Mouse (Mus musculus) kidney, postnatal 4 days (tissue): ENCODE data around the gene Epo.

Experiments used
- DNase-seq, 2 experiments: peaks; one replicate each; pipeline ENCODE4 v3.0.0; 2021; ENCODE audit warnings: mixed read lengths in 2 of 2

The Epo gene

GRCm38 (mm10) chr5:137518436-137518835, 14.6 kb downstream of the Epo start, which contains the start of gene Gigyf1:
Gene Gigyf1, plus strand, starts transcription at chr5:137518548.
- peak; percentile 64 to 74 for DNase-seq

- DNase-seq: no peak
Observed at GRCm38 (mm10) chr5:137514811-137515210, 18.2 kb downstream of the Epo start.

DNA sequence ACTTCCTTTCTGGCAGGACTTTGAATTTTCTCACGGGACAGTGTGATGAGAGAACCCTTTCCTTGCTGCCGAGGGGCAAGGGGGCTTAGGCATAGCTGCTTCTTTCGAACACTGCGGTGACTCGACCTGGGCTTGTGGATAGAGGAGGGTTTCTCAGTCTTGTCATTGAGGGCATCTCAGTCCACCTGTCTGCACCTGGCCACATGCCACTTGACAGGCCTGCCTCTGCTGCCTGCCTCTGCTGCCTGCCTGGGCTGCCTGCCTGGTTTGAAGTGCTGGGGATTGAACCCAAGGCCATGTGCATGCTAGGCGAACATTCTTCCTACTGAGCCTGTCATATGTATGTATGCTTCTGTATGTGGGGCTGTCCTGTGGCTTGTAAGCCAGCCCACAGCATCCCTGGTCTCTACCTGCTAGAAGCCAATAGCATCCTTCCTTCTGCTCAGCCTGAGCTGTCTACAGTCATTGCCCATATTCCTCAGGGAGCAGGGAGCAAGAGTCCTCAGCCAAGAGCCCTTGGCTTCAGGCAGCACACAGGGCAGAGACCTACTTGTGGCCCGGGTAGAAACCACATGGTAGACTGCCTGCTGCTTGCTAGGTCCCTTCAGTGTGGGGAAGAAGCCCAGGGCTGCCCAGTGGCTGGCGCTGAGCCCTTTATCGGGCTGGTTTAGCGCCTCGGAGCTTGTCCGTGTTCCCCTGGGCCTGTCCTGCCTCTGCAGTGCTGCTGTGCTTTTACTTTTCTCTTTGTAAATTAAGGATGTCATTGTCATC, 18.9 kb downstream of the Epo start:
- DNase-seq: no peak

GRCm38 (mm10) chr5:137512847-137513794, 19.9 kb downstream of the Epo start:
- DNase-seq: peak; percentile 68 to 69

DNA sequence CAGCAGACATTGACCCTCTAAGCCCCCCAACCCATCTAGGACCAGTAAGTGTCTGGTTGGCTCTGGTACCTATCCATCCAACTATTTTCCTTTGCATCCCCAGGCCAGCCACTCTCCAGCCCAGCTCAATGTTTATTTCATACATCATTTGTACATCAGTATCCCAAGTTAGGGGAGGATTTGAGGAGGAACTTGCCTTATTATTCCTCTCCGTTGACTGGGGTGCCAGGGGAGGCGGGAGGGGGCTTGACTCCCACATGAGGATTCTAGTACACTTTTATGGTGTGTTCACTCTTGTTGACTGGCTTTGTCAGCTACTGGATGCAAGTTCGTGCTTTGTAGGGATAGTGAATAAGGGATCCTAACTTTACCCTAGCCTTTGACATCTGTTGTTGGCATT, 21.3 kb downstream of the Epo start:
- DNase-seq: no peak

GRCm38 (mm10) chr5:137510573-137511390, 22.3 kb downstream of the Epo start:
- DNase-seq: no peak

GRCm38 (mm10) chr5:137510014-137510501, 23.0 kb downstream of the Epo start:
- DNase-seq: peak; percentile 86 to 93

DNA sequence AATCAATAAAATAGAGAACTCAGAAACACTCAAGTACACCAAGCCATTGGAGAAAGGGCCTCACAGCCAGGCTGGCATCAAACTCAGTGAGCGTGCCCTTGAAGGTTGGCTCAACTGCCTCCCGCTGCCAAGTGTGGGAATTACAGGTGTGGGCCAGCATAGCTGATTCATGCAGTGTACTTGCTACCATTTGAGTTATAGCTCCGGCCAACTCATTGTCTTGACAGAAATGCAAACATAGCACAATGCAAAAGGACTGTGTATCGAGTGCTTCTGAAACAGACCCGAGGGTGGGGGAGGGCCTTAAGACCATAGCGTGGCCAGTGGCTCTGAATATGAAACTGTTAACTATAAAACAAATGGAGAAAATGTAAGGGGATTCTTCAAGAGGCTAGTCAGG, 29.0 kb downstream of the Epo start:
- DNase-seq: peak; percentile 46 to 54

DNA sequence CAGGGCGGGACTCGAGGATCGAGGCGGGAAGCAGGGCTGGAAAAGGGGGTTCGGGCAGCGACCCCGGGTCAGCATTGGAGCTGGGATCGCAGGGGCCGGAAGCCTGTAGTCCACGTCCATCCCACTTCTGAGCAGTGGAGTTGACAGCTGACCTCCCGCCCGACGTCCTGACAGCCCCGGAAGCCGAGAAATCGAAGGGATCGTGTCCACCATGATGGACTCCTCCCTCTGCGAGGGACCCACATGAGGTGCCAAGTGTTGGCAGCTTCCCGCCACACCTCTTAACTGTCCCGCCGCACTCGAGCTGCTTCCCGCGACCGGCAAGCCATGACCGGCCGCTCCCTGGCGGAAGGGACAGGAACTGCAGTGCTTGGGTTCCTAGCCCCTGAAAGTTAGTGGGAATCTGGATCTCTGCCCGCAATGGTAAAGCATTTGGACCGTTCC, 30.4 kb downstream of the Epo start:
- DNase-seq: peak; percentile 92 to 95

DNA sequence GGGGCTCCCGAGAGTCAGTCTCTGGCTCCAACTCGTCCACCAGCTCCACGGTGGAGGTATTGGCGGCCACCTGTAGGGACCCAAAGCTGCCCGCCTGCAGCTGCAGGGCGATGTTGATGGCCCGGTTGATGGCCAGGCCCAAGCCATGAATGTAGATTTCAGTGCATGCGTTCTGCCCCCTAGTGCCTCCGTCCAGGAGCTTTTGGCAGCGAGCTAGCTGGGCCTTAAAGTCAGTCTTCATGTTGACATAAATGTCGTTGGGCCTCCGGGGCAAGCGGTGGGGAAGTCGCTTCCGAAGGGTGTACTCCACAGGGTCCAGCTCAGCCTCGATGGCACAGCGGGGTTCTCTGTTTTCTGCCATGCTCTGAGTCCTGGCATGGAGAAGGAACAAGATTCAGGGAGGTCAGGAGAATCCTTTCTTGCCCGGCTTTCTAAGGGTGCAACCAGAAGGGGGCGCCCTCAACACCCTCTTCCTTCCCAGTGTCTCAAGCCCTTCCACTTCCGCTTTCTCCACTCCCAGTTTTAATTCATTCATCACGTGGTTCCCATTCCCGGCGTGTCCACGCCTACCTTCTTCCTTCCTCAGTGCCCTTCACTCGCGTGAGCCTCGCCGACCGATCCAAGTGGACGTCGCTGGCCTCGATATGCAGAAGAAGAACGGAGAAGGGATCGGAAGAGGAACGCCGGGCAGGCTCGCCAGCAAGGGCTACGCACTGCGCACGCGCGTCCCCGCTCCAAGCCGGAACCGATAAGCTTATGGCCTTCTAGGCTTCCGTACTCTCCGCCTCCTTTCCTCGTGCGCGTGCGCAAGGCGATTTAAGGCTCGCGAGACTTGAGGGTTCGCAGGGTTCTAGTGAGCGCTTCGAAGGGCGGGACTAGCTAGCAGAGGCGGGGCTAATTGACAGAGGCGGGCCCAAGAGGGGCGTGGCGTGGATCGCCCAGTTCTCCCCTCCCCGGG, 31.1 kb downstream of the Epo start, which contains the start of gene Pop7:
Gene Pop7, minus strand, starts transcription at position 810 of the 958 bp plus-strand sequence.
- DNase-seq: peak; percentile 100

GRCm38 (mm10) chr5:137500186-137500585, 32.9 kb downstream of the Epo start:
- DNase-seq: no peak

DNA sequence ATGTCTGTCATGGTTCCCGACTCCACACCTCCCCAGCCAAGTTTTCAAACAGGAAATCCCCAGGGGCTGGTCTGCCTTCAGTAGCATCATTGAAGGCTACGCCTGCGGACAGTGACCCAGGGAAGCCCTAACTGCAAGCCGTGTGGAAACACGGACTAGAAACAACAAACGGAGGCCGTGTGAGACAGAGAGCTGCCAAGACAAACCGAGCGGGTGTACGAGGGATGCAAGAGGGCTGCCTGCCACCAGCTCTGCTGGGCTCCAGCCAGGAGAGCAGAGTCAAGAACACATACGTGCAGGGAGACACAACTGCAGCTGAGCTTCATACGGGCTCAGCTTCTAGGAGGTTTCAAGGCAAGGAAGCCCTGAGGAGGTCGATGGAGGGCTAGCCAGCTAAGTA, 39.2 kb downstream of the Epo start:
- peak; percentile 24 to 36 for DNase-seq

DNA sequence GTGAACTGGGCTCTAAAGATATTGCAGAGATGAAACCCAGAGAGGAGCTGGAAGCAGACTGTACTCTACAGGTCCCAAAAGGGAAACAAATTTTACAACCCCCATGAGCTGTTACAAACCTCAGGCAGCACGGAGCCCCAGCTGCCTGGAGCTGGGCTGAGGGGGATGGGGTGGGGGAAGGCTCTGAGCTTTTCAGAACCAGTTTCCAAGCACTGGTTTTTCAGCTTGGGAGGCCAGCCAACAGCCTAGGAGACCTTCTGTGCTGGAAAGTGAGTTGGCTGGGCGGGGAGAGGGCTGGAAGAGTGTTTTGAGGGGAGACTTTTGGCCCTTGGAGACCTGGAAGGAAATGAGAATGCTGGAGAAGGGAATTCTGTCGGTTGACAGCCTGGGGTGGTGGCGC, 41.5 kb downstream of the Epo start:
- DNase-seq: peak; percentile 72 to 81

- DNase-seq: peak in 1 of 2 experiments; percentile 25
Observed at GRCm38 (mm10) chr5:137487616-137488015, 45.4 kb downstream of the Epo start.

GRCm38 (mm10) chr5:137485851-137486155, 47.2 kb downstream of the Epo start:
- DNase-seq: no peak

DNA sequence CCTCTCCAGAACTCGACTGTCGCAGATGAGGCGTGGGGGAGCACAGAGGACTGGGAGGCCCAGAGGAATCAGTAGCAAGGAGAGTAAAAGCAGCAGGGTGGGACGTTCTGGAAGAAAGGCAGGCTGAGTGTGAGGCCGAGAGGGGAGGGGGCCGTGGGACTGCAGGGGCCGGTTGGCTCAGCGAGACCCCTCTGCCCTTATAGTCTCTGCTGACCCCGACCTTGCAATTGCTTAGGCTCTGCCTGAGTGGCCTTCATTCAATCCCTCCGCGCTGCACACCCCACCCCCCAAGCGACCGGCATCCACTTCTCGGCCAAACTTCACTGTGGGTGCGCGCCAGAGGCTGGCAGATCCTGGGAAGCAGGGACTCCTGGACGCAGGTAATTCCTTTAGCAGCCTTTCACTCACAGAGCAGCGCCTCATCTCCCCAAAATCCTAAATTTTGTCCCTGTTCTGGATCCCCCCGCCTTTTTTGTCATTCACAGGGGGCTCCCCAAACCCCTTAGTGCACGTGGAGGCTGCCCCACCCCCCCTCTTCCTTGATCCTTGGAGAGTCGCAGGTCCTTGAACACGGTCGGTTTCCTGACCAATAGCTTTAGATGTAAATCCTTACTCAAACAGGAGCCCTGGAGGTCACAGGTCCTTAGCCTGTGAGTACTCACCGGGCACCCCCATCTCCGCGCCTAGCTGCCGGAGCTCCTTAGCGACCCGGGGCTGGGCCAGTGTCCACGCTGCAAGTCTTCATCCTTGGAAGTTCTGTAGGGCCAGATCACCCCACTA, 47.8 kb downstream of the Epo start:
- peak; percentile 22 to 24 for DNase-seq

- peak; percentile 34 to 38 for DNase-seq
Observed at GRCm38 (mm10) chr5:137481897-137482296, 51.1 kb downstream of the Epo start.

DNA sequence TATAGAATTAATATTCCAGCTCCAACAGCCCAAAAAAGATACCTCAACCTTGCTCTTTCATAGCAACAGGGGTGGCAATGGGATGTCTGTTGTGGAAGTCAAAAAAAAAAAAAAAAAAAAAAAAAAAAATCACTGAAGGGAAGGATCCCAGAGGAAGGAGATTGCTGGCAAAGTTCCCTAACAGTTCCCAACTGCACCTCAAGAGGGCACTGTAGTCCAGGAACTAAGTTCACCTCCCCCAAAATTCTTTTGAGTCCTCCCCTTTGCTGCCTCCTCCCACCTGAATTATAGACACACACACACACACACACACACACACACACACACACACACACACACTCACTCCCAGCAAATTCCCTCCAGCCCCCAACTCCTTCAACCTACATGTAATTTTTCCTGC, 51.9 kb downstream of the Epo start:
- peak; percentile 93 for DNase-seq

DNA sequence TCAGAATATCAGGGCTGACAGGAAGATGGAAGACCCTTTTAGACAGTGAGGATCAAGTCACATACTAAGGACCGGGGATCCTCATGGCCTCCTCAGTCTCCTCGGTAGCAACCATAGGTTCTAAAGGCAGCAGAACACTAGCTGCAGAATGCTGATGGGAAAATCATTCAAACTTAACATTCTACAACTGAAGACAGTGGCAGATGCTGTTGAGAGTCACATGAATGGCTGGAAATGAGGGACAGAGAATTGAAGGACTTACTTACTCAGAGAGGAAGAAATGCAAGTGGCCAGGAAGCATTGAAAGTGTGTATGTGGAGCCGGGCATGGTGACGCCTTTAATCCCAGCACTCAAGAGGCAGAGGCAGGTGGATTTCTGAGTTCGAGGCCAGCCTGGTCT, 56.1 kb downstream of the Epo start, which contains the start of gene Zan:
Gene Zan, minus strand, starts transcription at position 101 of the 400 bp plus-strand sequence.
- no peak for DNase-seq

- DNase-seq: no peak
Observed at GRCm38 (mm10) chr5:137474351-137474750, 58.7 kb downstream of the Epo start.
